ENCODE assay signal across 8 mouse cellular contexts in genomic region chr2:166000769-166001168, GRCm38 (mm10). TPM values are rescaled to one million over a fixed set of nuclear protein-coding genes. Genes with fewer than 3 reads are reported as not detected.
DNase-seq lines count a peak whose midpoint lies in the region; ATAC-seq and TF ChIP-seq lines count a peak whose summit lies in the region.

No protein-coding gene starts in this region.

- 39% methylated on average over 5 of the region's 5 CpGs for WGBS in heart, embryonic 10.5 days
- WGBS in hindbrain, embryonic 15.5 days: 4% methylated on average over 5 of the region's 5 CpGs
- 40% methylated on average over 5 of the region's 5 CpGs for WGBS in stomach, postnatal 0 days

- no peak overlapping the region for H3K9ac ChIP-seq in hindbrain, embryonic 15.5 days
- H3K9ac ChIP-seq in stomach, postnatal 0 days (ENCODE audit: low read length): no peak overlapping the region

- H3K9me3 ChIP-seq in heart, embryonic 10.5 days: no peaks in the 10 kb centered on the region
- H3K9me3 ChIP-seq in hindbrain, embryonic 15.5 days: no peaks in the 10 kb centered on the region
- no peaks in the 10 kb centered on the region for H3K9me3 ChIP-seq in stomach, postnatal 0 days (ENCODE audit: control insufficient read depth, low read length)

- ATAC-seq in hindbrain, embryonic 15.5 days (ENCODE audit: low FRiP score, low read depth): no peak
- no peak for ATAC-seq in stomach, postnatal 0 days (ENCODE audit: low FRiP score, low TSS enrichment)

- H3K27ac ChIP-seq in heart, embryonic 10.5 days: peak overlapping the region; percentile 53; the same call in 1 of the 2 replicates
- H3K27ac ChIP-seq in hindbrain, embryonic 15.5 days (replicated peaks): no peak overlapping the region
- peak overlapping the region; percentile 76; the same call in 1 of the 2 replicates for H3K27ac ChIP-seq in stomach, postnatal 0 days (replicated peaks)

- H3K36me3 ChIP-seq in heart, embryonic 10.5 days: no peaks in the 10 kb centered on the region
- no peaks in the 10 kb centered on the region for H3K36me3 ChIP-seq in hindbrain, embryonic 15.5 days
- no peaks in the 10 kb centered on the region for H3K36me3 ChIP-seq in stomach, postnatal 0 days (ENCODE audit: control insufficient read depth, insufficient read depth, low read length)

- H3K27me3 ChIP-seq in heart, embryonic 10.5 days (ENCODE audit: insufficient read depth, poor library complexity, severe bottlenecking): no peaks in the 10 kb centered on the region
- H3K27me3 ChIP-seq in hindbrain, embryonic 15.5 days: no peaks in the 10 kb centered on the region
- H3K27me3 ChIP-seq in stomach, postnatal 0 days (ENCODE audit: control insufficient read depth, insufficient read depth, low read length): no peaks in the 10 kb centered on the region

- peaks cover 36% of the 10 kb centered on the region for H3K4me1 ChIP-seq in heart, embryonic 10.5 days
- H3K4me1 ChIP-seq in hindbrain, embryonic 15.5 days (replicated peaks): peaks cover 28% of the 10 kb centered on the region
- peaks cover 3% of the 10 kb centered on the region; the same call in 1 of the 2 replicates for H3K4me1 ChIP-seq in stomach, postnatal 0 days (replicated peaks; ENCODE audit: control insufficient read depth, insufficient read depth)

- TF ChIP-seq CTCF in stomach, postnatal 0 days (IDR thresholded peaks at IDR 0.05; ENCODE audit: low read depth): no peak

- no peak for TF ChIP-seq EP300 in stomach, postnatal 0 days (optimal IDR thresholded peaks at IDR 0.05)

- DNase-seq in heart, embryonic 10.5 days (ENCODE audit: low spot score): no peak
- no peak for DNase-seq in heart, adult 11 months
- DNase-seq in thymus, postnatal 0 days (ENCODE audit: low spot score): peak; percentile 39
- no peak for DNase-seq in thymus, postnatal 36 days
- no peak for DNase-seq in stomach, postnatal 0 days (ENCODE audit: low spot score)
- DNase-seq in spleen, adult 12 weeks (ENCODE audit: low spot score): no peak
- no peak for DNase-seq in spleen, adult 18-20 months

- peak overlapping the region; percentile 8; the same call in 1 of the 2 replicates for H3K4me2 ChIP-seq in hindbrain, embryonic 15.5 days
- no peak overlapping the region for H3K4me2 ChIP-seq in stomach, postnatal 0 days (replicated peaks; ENCODE audit: low read depth)

- no peak overlapping the region for H3K4me3 ChIP-seq in heart, embryonic 10.5 days
- H3K4me3 ChIP-seq in hindbrain, embryonic 15.5 days: no peak overlapping the region
- no peak overlapping the region for H3K4me3 ChIP-seq in stomach, postnatal 0 days (ENCODE audit: low read depth, low read length)

RNA-seq across cellular contexts. Expression of gene Ncoa3, which starts 8.3 kb away (rescaled TPM):
- 14.8 and 15.8 TPM in 2 replicates for polyA plus RNA-seq in heart, embryonic 10.5 days (2016; fragmentation: Nextera tagmentation; extraction: Ambion mirVana)
- polyA plus RNA-seq in thymus, postnatal 0 days (2015; fragmentation: Nextera tagmentation; extraction: Ambion mirVana): 18.2 and 20.4 TPM in 2 replicates
- 14.0 and 15.1 TPM in 2 replicates for polyA plus RNA-seq in hindbrain, embryonic 15.5 days (2015; fragmentation: Nextera tagmentation; extraction: Ambion mirVana)
- 7.5 and 8.3 TPM in 2 replicates for polyA plus RNA-seq in stomach, postnatal 0 days (2015; fragmentation: Nextera tagmentation; extraction: Ambion mirVana)
